Mouse (Mus musculus) embryonic fibroblast, embryonic 13.5 days (primary cell): Measurements from ENCODE around the gene Nab2.

Experiments
- CTCF ChIP-seq: IDR thresholded peaks from 2 replicates; pipeline ENCODE4 v1.5.1; 2011; ENCODE audit warnings: mild to moderate bottlenecking, control low read depth, low read length, moderate library complexity, borderline replicate concordance; ENCODE audit not compliant: insufficient read depth
- POLR2A ChIP-seq: IDR thresholded peaks from 2 replicates; pipeline ENCODE4 v1.6.1; 2011; ENCODE audit warnings: low read depth, mild to moderate bottlenecking, control low read depth, low read length, moderate library complexity

DNA sequence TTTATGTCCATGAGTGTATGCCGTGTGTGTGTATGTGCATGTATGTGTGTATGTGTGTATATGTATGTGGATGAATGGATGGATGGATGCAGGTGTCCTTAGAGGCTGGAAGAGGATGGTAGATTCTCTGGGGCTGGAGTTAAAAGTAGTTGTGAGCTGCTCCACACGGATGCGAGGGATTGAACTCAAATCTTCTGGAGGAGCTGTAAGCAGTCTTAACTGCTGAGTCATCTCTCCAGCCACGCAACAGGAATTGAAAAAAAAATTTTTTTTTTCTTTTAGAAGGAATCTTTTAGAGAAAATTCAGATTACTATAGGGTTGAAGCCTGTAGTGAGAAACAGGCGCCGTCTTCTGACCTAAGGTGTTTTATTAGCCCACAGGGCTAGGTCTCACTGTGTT lies 14.5 kb upstream of the Nab2 start:
- TF ChIP-seq POLR2A (no peak), CTCF (no peak)
